Mouse (Mus musculus) fibroblast of lung, adult 2 months (primary cell): ENCODE measurements around the gene Bod1l.

ENCODE experiments used
- DNase-seq: peaks from one replicate; pipeline ENCODE4 v3.0.0-alpha.2; 2011; ENCODE audit warnings: low read depth

The Bod1l gene

DNA sequence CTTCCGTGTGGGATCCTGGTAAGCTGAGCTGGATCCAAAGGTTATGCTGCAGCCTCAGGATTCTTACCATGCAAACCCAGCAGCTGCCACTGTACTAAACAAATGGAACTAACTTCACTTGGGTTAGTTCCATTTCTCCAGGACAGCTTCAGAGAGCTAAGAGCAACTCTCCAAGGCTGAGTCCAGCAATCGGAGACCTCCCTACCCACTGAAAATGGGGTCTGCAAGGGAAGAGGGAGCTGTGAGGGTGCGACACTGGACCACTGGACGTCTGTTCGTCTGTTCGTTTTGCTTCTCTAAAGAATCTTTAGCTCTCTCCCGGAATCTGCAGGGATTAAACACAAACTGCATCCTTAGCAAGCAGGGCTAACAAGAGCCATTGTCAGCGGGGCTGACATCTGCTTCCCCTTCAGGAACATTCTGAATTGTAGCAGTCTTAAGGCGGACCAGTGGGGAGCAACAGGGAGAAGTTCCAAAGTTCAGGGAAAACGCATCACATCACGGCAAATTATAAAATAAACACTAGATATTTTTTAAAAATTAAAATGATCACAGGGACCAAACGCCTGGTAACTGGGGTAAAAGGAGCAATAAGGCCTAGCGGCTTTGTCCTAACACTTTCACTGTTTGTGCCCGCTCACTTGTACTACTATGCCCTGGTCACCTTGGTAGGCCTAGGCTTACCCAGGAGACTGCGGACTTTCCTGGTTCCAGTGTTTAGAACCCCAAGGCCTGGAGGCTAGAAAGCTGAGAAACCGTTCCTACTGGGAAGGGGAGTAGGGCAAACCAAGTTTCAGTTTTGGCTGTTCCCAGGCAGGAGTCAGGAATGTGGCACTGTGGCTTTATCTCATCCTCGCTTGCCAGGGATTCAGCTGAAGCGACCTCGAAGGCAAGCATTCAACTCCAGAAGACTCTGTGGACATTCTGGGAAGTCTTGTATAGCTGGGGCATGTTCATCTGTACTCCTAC, 85.2 kb downstream of the Bod1l start:
- DNase-seq: no peak

DNA sequence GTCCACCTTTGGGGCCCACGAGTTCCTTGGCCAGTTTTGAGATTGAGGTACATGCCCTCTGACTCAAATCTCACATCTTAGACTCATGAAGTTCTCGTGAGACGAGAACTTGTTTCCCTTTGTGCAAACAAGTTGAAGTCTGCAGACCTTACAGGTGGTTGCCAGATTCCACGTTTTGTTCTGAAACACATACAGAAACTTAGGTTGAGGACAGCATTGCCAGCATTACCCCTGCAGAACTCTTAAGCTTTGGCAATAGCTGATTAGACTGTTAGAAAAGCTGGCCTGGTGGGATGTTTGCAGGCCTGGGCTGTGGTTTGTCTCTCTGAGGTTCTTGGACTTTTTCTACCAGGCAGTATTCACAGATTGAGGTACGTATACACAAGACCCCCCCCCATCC, 86.8 kb downstream of the Bod1l start:
- no peak for DNase-seq

DNA sequence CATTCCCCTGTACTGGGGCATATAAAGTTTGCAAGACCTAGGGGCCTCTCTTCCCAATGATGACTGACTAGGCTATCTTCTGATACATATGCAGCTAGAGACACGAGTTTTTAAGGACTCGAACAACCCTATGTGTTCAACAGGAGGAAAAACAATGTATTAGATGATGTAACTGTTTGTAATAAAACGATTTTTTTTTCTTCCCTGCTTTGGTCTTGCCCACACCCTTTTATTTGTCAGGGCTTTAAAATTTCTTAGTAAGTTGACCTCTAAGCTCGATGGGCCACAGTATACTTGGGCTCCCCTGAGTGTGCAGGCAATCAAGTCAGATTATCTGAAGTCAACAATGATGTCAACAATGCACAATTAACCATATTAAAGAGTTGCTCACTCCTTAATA, 87.7 kb downstream of the Bod1l start:
- no peak for DNase-seq

DNA sequence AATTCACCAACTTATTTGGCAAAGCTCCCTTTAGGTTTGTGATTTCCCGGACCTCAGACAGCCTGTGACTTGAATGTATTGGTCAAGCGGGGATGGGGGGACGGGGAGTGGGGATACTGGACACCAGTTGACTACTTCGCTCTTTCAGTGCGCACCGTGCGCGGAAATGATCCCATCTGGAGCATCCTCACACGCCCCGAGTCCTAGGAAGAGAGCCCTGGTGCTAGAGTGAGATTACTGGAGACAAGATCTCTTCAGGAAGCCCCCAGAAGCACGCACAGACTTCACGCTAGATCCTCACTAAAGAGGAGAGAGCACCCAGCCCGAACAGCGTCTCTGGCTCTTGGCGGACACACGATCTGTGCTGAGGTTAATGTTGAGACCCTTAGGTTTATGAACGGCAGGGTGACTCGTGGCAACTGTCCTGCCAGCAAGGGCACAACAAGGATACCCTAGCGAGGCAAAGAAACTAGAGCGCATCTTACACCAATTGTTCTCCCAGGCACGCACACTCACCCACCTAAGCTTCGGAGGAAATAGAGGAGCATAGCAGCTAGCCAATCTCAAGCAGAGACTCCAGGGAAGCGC, 88.6 kb downstream of the Bod1l start:
- DNase-seq: no peak

DNA sequence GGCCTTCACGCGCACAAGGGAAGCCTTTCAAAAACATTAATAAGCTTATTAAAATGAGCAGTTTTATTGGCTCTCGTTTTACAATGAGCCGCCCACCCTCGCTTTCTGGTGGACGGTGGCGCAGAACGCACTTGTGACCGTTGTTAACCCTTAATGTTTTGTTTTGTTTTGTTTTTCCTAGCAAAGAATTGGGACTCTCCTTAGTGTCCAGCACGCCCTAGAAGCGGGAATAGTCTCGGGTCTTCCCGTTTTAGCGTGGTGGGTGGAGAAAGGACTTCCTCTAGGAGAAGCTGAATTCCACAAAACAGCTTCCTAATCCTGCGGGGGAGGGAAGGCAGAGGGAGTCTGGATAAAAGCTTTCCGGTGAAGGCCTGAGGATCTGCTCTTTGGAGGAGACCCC, 89.3 kb downstream of the Bod1l start:
- no peak for DNase-seq

DNA sequence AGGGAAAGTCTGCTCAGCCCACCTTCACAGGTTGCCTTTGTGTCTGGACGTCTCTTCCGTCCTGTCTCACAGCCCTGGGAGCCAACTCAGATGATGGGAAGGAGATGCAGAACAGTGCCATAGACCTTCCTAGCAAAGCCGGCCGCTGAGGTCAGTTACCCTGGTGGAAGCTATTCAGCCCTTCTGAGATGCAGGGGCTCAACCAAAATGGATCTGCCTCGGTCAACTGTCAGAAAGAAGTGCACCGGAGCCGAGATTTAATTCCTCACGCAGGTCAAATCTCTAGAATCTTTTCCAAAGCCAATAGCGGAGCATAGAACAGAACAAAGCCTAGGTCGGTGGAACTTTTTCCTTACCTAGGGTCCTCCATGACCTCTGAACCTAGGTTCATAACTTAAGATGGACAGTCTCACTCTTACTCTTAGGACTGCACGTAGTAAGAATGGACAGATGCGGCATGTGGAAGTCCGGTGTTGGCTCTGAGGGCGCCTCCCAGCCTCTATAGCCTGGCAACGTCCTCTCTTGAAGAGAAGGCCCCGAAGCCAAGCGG, 89.8 kb downstream of the Bod1l start:
- DNase-seq: no peak

DNA sequence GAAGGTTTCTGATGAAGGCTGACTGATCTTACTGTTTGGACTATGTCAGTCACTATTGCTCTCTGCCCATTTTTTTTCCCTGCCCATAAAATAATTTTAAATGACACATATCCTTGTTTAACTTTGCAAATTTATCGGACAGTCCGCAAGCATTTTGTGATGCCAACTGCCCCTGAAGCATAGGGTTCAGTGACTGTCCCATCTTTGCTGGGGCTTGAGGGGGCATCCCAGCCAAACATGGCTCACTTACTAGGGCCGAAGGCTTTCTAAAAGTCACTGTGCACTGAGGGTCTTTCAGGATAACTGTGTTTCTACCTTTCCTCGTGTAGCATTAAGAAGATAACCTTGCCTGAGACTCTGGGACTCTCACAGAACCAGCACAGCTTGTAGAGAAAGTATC, 91.4 kb downstream of the Bod1l start:
- no peak for DNase-seq

DNA sequence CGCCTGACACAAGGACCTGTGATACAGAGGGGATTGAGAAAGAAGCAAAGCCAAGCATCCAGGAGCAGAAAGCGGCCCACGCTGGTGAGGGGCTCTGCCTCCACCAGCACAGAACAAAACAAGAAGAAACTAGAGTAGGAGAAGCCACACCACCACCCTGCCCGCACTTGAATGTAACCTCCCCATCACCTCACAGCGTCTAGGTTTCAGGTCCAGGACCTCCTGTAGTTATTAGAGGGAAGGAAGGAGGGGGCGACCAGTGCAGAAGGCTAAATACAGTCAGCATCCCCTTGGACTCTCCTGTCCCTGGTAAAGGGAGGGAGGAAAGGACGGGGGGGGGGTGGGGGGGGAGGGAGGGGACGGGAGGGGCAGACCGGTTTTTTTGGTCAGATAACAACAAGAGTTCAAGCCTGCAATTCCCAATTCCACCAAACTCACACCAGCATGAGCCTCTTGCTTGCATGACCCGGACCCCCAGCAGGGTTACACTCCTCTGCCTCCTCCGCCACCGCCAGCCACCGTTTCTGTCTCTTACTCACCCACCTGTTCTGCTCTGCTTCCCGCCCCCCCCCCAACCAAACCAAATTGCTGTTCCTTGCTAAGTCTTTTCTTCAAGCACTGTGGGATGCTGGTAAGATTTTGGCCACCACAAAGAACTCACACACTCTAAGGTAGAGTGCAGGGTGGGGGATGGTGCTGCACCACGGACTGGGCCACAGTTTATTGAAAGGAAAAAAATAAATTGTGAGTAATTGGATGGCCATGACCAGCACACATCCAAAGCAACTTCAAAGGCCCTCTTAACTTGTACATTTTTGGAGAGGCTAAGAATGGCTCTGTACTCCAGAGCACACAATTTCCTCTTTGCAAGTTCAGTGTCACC, 99.0 kb downstream of the Bod1l start:
- no peak for DNase-seq

DNA sequence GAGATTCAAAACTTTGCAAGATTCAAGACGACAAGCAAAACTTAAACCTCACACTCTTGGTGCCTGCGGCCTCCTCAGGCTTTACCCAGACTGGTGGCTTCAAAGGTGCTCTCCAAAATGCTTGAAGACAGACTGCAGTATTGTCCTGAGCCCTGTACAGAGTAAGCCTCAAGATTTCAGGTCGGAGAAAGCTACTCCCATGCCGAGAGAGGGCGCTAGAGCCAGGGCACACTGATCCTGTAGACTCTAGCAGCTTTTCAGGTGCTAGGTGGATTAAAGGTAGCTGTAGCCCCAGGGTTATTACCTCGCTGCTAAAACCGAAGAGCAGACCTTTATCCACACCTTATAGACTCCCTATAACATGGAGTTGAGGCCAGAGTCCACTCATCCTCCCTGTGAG, 99.9 kb downstream of the Bod1l start:
- no peak for DNase-seq

DNA sequence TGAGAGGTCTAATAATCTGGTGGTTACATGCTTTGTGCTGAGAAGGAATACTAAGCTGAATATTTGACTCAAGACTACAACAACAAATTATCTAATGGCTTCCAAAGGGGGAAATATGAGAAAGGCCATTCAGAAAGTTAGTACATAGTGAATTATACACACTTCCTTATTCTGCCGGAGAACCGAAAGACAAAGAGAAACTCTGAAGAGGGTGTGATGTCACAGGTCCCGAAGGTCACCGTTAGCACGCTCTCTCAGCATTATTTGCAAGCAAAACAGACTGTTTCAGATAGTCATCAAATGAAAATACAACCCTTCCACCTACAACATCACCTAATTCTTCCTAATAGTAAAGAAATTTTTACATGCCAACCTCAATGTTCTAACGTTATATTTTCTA, 105.3 kb downstream of the Bod1l start:
- DNase-seq: no peak
